Comparison of ENCODE assay signal across 17 mouse cellular contexts in the genomic region with DNA sequence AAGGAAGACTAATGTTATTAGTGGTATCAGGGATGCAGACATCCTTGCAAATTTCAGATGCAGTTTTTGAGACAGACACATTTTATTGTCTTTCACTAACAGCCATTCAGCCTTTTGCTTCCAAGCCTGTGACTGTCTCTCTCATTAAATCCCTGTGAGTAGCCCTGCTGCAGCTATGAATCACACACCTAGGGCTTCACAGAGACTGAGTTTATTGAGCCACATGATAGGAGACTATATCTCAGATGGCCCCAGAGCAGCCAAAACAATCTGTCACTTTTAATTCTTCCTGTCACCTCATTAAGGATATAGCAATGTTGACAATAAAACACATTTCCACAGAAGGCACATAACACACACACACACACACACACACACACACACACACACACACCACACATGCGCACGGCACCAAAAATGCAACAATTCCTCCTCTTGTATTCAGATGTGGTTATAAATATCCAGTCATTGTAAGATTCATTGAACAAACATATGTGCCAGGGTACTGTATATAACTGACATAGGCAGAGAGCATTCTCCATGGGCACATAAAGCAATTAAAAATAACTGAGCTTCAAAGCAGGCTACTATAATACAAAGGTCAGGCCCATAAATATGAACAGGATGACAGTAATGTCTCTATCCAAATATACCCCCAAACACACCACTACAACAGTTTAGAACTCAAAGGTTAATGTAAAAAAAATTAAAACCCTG.
DNase-seq lines count a peak whose midpoint lies in the region; ATAC-seq and TF ChIP-seq lines count a peak whose summit lies in the region.
"Had no signal": no experiment of that assay in that cellular context is flagged by ENCODE, and none has a peak within 500 bp of the region (broad histone marks: within the 10 kb centered on the region; RNA-seq: fewer than 3 reads in every experiment).

No protein-coding gene starts in this region.

- TF ChIP-seq CTCF in Patski (IDR thresholded peaks at IDR 0.05) = no peak
- TF ChIP-seq CTCF in intestine, postnatal 0 days (IDR thresholded peaks at IDR 0.05; ENCODE audit: low read depth) = no peak

- H3K4me2 ChIP-seq in hindbrain, embryonic 13.5 days = no peak overlapping the region
- no peak overlapping the region for H3K4me2 ChIP-seq in intestine, postnatal 0 days (replicated peaks; ENCODE audit: low read depth)
- H3K4me2 ChIP-seq in neural tube, embryonic 14.5 days (ENCODE audit: low read depth, low read length) = no peak overlapping the region
- H3K4me2 ChIP-seq: heart, embryonic 13.5 days; lung, embryonic 15.5 days had no signal

- CTCF ChIA-PET in Patski (lab: Charles Lee) = no interaction called here

- H3K9ac ChIP-seq in hindbrain, embryonic 13.5 days = no peak overlapping the region
- no peak overlapping the region for H3K9ac ChIP-seq in intestine, postnatal 0 days (ENCODE audit: low read depth, low read length)
- H3K9ac ChIP-seq in neural tube, embryonic 14.5 days (replicated peaks; ENCODE audit: low read depth, low read length) = no peak overlapping the region
- H3K9ac ChIP-seq: heart, embryonic 13.5 days; liver, embryonic 14.5 days; lung, embryonic 15.5 days had no signal

- in situ Hi-C loops in Patski (cut with MboI; ENCODE audit: low pct_unique_long_range_greater_than_20kb) = no loop called here

- no peaks in the 10 kb centered on the region for H3K9me3 ChIP-seq in hindbrain, embryonic 13.5 days
- H3K9me3 ChIP-seq in intestine, postnatal 0 days (ENCODE audit: control insufficient read depth) = no peaks in the 10 kb centered on the region
- no peaks in the 10 kb centered on the region for H3K9me3 ChIP-seq in neural tube, embryonic 14.5 days (ENCODE audit: control insufficient read depth, low read length)
- H3K9me3 ChIP-seq: heart, embryonic 13.5 days; lung, embryonic 15.5 days had no signal

- H3K4me3 ChIP-seq in hindbrain, embryonic 13.5 days = no peak overlapping the region
- no peak overlapping the region for H3K4me3 ChIP-seq in intestine, postnatal 0 days (ENCODE audit: low read depth, low read length)
- H3K4me3 ChIP-seq in neural tube, embryonic 14.5 days (ENCODE audit: low read depth, low read length) = no peak overlapping the region
- H3K4me3 ChIP-seq: heart, embryonic 13.5 days; lung, embryonic 15.5 days had no signal

- POLR2A ChIA-PET in Patski (lab: Charles Lee) = interaction anchor here (0.6 kb wide), 1 partner anchor 20 kb away, joined by 3 read pairs; no protein-coding TSS in a partner anchor

- DNase-seq in Patski (ENCODE audit: low read depth, low spot score) = peak; percentile 17
- DNase-seq in adipocyte (ENCODE audit: low spot score) = no peak
- no peak for DNase-seq in ovary, postnatal 36 days (ENCODE audit: low spot score)
- DNase-seq: cerebellum, adult 8-10 months; heart, postnatal 36 days; kidney, adult 11 months; right cerebral cortex, postnatal 14 days; spleen, adult 18-20 months; thymus, postnatal 36 days had no signal

- no peaks in the 10 kb centered on the region for H3K36me3 ChIP-seq in hindbrain, embryonic 13.5 days
- H3K36me3 ChIP-seq in intestine, postnatal 0 days (ENCODE audit: control insufficient read depth, insufficient read depth) = no peaks in the 10 kb centered on the region
- no peaks in the 10 kb centered on the region for H3K36me3 ChIP-seq in neural tube, embryonic 14.5 days (ENCODE audit: control insufficient read depth, insufficient read depth, low read length)
- H3K36me3 ChIP-seq: heart, embryonic 13.5 days; lung, embryonic 15.5 days had no signal

- WGBS in hindbrain, embryonic 13.5 days = 76% methylated on average over 2 of the region's 2 CpGs
- 58% methylated on average over 2 of the region's 2 CpGs for WGBS in intestine, postnatal 0 days
- WGBS in neural tube, embryonic 14.5 days = 40% methylated on average over 2 of the region's 2 CpGs

- ATAC-seq in Patski = no peak
- peak; percentile 77; the same call in 1 of the 2 replicates for ATAC-seq in hindbrain, embryonic 13.5 days (ENCODE audit: low FRiP score)
- ATAC-seq in intestine, postnatal 0 days = peak; percentile 79
- peak; percentile 95 for ATAC-seq in neural tube, embryonic 14.5 days (ENCODE audit: low read depth)
- ATAC-seq in monocyte, adult 5-6 weeks (replicated peaks; ENCODE audit: insufficient number of reproducible peaks, low FRiP score, low TSS enrichment, poor library complexity, severe bottlenecking) = no peak

- no peaks in the 10 kb centered on the region for H3K27me3 ChIP-seq in Patski
- H3K27me3 ChIP-seq in hindbrain, embryonic 13.5 days = no peaks in the 10 kb centered on the region
- H3K27me3 ChIP-seq in intestine, postnatal 0 days (replicated peaks; ENCODE audit: control insufficient read depth, insufficient read depth, low read length) = no peaks in the 10 kb centered on the region
- no peaks in the 10 kb centered on the region for H3K27me3 ChIP-seq in neural tube, embryonic 14.5 days (ENCODE audit: control insufficient read depth, insufficient read depth, low read length)
- H3K27me3 ChIP-seq: heart, embryonic 13.5 days; lung, embryonic 15.5 days had no signal

- peaks cover 8% of the 10 kb centered on the region for H3K4me1 ChIP-seq in hindbrain, embryonic 13.5 days (replicated peaks)
- no peaks in the 10 kb centered on the region for H3K4me1 ChIP-seq in intestine, postnatal 0 days (replicated peaks; ENCODE audit: control insufficient read depth, insufficient read depth, low read length)
- 0 out of 2 replicates have a peak, but pooled peaks cover 10% of the 10 kb centered on the region for H3K4me1 ChIP-seq in neural tube, embryonic 14.5 days (ENCODE audit: control insufficient read depth, insufficient read depth, low read length)
- H3K4me1 ChIP-seq: heart, embryonic 13.5 days; lung, embryonic 15.5 days had no signal

- 0 out of 2 replicates have a peak overlapping the region, but pooled peaks have one; percentile 30 for H3K27ac ChIP-seq in hindbrain, embryonic 13.5 days
- H3K27ac ChIP-seq in intestine, postnatal 0 days (ENCODE audit: low read depth, low read length) = no peak overlapping the region
- H3K27ac ChIP-seq in neural tube, embryonic 14.5 days (ENCODE audit: low read depth, low read length) = 0 out of 2 replicates have a peak overlapping the region, but pooled peaks have one; percentile 5
- H3K27ac ChIP-seq: heart, embryonic 13.5 days; liver, embryonic 14.5 days; lung, embryonic 15.5 days; macrophage had no signal

Comparison
In these comparisons a context has a peak if more than half of its experiments do, and no peak if none do; other contexts are left out.
1. ATAC-seq: peak in hindbrain, embryonic 13.5 days (single experiment), intestine, postnatal 0 days (single experiment) and neural tube, embryonic 14.5 days (single experiment); none in Patski (single experiment) and monocyte, adult 5-6 weeks (single experiment).